Mouse (Mus musculus) kidney, adult 2 months (tissue): ENCODE data around the gene Ocln. TPM values are rescaled to one million over a fixed set of nuclear protein-coding genes. Genes with fewer than 3 reads are reported as not detected.
"Not testable (repeated sequence)": the region's sequence is repeated elsewhere in the genome, so short reads cannot be mapped to it uniquely, and the experiment has no call there.

Experiments
- DNase-seq: peaks from one replicate; pipeline ENCODE4 v3.0.0; 2021
- H3K27ac ChIP-seq: fragments of 200-500 bp; 2 replicates; pipeline ENCODE4 v1.5.1; 2012; ENCODE audit warnings: low read depth, low read length, control low read depth, inconsistent platforms; ENCODE audit not compliant: insufficient read depth
- H3K27me3 ChIP-seq: fragments of 200-500 bp; replicated peaks from 2 replicates; pipeline ENCODE4 v1.6.1; 2012; ENCODE audit warnings: mild to moderate bottlenecking, moderate library complexity, low read length, inconsistent platforms; ENCODE audit not compliant: control insufficient read depth, insufficient read depth
- H3K36me3 ChIP-seq: fragments of 200-500 bp; 2 replicates; pipeline ENCODE4 v1.6.1; 2012; ENCODE audit warnings: mild to moderate bottlenecking, moderate library complexity, low read length, inconsistent platforms; ENCODE audit not compliant: control insufficient read depth, insufficient read depth
- H3K4me1 ChIP-seq: fragments of 200-500 bp; 2 replicates; pipeline ENCODE4 v1.6.1; 2011; ENCODE audit warnings: low read length; ENCODE audit not compliant: control insufficient read depth, insufficient read depth
- H3K4me3 ChIP-seq: fragments of 200-500 bp; 2 replicates; pipeline ENCODE4 v1.5.1; 2011; ENCODE audit warnings: mild to moderate bottlenecking, low read depth, low read length, control low read depth; ENCODE audit not compliant: insufficient read depth
- CTCF ChIP-seq: fragments of 200-500 bp; conservative IDR thresholded peaks from 2 replicates; pipeline ENCODE4 v1.5.1; 2011; ENCODE audit warnings: low read depth, mild to moderate bottlenecking, control low read depth, low read length, moderate library complexity, mixed read lengths; ENCODE audit not compliant: insufficient read depth, insufficient read length
- POLR2A ChIP-seq: fragments of 200-500 bp; IDR thresholded peaks from one replicate; pipeline ENCODE4 v1.6.1; 2011; ENCODE audit warnings: low read depth, low read length, control low read depth
- WGBS: fragments of 180-500 bp; shearing (Covaris S2); methylation state at CpG from one replicate; pipeline ENCODE4 v1.1.7; 2018; 5-methylcytosine and 5-hydroxymethylcytosine counted together
- polyA plus RNA-seq: library from polyadenylated mRNA; depleted of rRNA; stranded (reverse); fragments of >200 nt; gene quantifications from 2 replicates; pipeline ENCODE4 v1.2.3, GENCODE M21; 2012

Gene Ocln
- polyA plus RNA-seq, 1 experiment = 11.0 TPM

DNA sequence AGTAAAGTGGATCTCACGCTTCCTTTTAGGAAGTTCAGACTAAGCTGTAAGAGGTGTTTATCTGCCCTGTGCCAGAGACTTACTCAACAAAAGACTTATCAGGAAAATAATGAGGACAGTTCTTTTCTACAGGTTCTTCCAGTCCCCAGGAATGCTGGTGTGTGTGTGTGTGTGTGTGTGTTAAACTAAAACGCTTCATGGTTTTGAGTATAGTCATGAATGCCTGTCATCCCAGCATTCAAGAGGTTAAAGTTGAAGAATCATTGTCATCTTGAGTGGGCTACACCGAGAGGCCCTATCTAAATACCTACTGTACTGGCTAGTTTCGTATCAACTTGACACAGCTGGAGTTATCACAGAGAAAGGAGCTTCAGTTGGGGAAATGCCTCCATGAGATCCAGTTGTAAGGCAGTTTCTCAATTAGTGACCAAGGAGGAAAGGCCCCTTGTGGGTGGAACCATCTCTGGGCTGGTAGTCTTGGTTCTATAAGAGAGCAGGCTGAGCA lies 40.6 kb downstream of the Ocln start:
- 68% methylated on average over 4 of the region's 4 CpGs for WGBS
- H3K36me3 ChIP-seq = no peaks in the 10 kb centered on the region
- H3K4me3 ChIP-seq = no peak overlapping the region
- no peak for DNase-seq
- TF ChIP-seq CTCF (no peak), POLR2A (no peak)
- no peak overlapping the region for H3K27ac ChIP-seq
- H3K4me1 ChIP-seq = peaks cover 3% of the 10 kb centered on the region; the same call in 1 of the 2 replicates
- no peaks in the 10 kb centered on the region for H3K27me3 ChIP-seq

DNA sequence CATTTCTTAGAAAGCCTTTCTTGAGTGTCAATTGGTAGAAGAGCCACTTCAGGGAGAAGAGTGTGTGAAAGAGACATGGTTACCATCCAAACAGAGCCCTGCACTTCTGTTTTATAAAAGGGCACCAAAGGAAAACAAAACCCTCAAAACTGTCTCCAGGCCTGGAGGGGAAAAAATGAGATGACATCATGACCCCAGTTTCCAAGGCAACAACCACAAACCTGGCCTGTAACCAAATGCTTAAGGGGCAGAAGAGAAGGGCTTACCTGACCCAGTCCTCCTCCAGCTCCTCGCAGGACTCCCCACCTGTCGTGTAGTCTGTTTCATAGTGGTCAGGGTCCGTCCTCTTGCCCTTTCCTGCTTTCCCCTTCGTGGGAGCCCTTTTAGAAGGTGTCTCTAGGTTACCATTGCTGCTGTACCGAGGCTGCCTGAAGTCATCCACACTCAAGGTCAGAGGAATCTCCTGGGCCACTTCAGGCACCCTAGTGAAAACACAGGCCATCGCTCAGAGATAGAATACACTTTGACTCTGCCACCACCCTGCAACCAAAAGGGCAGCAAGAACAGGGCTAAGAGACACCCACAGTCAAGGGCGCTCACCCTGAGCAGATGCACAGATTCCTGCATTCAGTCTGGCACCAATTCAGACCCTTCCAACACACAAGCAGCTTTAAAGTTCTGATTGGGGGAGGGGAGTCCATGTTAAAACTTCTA lies 41.2 kb downstream of the Ocln start:
- peaks cover 3% of the 10 kb centered on the region; the same call in 1 of the 2 replicates for H3K4me1 ChIP-seq
- WGBS = 58% methylated on average over 7 of the region's 7 CpGs
- no peaks in the 10 kb centered on the region for H3K36me3 ChIP-seq
- H3K4me3 ChIP-seq = no peak overlapping the region
- DNase-seq = no peak
- H3K27ac ChIP-seq = no peak overlapping the region; the same call in 1 of the 2 replicates
- H3K27me3 ChIP-seq = no peaks in the 10 kb centered on the region
- TF ChIP-seq POLR2A (no peak), CTCF (no peak)

DNA sequence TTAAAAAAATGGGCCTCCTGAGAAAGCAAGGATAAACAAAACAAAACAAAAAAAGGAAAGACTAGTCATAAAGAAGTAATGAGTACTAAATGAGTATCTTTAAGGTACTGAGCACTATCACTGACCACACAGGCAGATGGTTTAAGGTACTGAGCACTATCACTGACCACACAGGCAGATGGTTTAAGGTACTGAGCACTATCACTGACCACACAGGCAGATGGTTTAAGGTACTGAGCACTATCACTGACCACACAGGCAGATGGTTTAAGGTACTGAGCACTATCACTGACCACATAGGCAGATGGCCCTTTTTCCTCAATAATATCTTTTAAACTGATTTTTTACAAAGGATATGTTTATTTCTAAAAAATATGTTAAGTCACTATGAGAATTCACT lies 52.9 kb downstream of the Ocln start:
- not testable (repeated sequence) for DNase-seq, H3K4me3 ChIP-seq, H3K27ac ChIP-seq, H3K36me3 ChIP-seq, H3K4me1 ChIP-seq, H3K27me3 ChIP-seq

DNA sequence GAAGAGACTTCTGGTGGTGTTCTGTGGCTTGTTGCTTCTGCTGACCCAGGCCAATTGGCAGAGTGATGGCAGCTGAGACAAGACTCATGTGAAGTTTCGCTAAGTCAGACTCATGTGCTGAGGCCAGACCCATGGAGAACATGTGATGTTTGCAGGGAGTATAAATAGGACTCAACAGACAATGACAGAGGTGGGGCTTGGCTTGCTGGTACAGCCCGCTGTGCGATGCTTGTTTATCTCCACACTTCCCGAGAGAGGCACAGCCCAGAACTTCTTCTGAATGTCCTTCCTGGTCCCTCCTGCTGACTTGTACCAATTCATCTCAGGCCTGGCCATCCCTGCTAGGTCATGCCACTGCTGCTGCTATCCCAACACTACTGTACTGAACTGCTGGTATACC lies 57.2 kb downstream of the Ocln start:
- DNase-seq = no peak
- Histone ChIP-seq H3K4me3 (no peak overlapping the region), H3K27ac (no peak overlapping the region), H3K4me1 (peaks cover 2% of the 10 kb centered on the region; the same call in 1 of the 2 replicates), H3K27me3 (no peaks in the 10 kb centered on the region), H3K36me3 (no peaks in the 10 kb centered on the region)
- WGBS = 85% methylated on average over 4 of the region's 4 CpGs
- TF ChIP-seq POLR2A (no peak), CTCF (no peak)

DNA sequence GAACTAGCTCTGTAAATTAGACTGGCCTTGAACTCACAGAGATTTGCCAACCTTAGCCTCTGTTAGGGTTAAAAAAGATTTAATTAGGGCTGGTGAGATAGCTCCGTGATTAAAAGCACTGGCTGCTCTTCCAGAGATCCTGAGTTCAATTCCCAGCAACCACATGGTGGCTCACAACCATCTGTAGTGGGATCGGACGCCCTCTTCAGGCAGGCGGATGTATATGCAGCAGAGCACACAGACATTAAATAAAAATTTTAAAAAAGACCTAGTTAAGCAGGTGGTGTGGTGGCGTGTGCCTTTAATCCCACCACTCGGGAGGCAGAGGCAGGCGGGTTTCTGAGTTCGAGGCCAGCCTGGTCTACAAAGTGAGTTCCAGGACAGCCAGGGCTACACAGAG lies 58.1 kb downstream of the Ocln start:
- 72% methylated on average over 8 of the region's 8 CpGs for WGBS

DNA sequence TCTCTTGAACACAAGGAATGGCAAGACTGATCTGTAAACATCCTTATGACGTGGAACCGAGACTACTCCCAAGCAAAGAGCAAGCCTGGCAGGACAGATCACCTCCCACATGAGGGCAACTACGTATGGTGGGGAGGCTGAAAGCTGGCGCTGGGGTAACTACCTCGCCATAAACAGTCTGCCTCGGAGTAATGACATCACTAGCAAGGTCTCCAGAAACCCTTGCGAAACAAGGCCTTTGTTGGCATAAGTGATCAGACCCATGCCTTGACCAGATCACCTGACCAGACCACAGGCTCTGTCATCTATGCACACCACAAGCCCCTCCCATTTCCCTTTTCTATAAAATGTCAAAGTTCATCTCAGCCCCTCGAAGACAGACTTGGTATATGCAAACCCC lies 59.2 kb downstream of the Ocln start:
- Histone ChIP-seq H3K4me3 (no peak overlapping the region), H3K36me3 (no peaks in the 10 kb centered on the region; the same call in 1 of the 2 replicates), H3K27me3 (no peaks in the 10 kb centered on the region), H3K27ac (no peak overlapping the region), H3K4me1 (peaks cover 2% of the 10 kb centered on the region; the same call in 1 of the 2 replicates)
- no peak for DNase-seq
- WGBS = 59% methylated on average over 8 of the region's 8 CpGs
- TF ChIP-seq POLR2A (no peak), CTCF (no peak)

More for the DNA sequence above, 58.1 kb downstream of the Ocln start:
- DNase-seq, H3K36me3 ChIP-seq, H3K4me1 ChIP-seq, H3K27ac ChIP-seq, H3K4me3 ChIP-seq, H3K27me3 ChIP-seq: not testable (repeated sequence)
- TF ChIP-seq CTCF = 0 out of 2 replicates have a peak, but pooled peaks have one; percentile 27

DNA sequence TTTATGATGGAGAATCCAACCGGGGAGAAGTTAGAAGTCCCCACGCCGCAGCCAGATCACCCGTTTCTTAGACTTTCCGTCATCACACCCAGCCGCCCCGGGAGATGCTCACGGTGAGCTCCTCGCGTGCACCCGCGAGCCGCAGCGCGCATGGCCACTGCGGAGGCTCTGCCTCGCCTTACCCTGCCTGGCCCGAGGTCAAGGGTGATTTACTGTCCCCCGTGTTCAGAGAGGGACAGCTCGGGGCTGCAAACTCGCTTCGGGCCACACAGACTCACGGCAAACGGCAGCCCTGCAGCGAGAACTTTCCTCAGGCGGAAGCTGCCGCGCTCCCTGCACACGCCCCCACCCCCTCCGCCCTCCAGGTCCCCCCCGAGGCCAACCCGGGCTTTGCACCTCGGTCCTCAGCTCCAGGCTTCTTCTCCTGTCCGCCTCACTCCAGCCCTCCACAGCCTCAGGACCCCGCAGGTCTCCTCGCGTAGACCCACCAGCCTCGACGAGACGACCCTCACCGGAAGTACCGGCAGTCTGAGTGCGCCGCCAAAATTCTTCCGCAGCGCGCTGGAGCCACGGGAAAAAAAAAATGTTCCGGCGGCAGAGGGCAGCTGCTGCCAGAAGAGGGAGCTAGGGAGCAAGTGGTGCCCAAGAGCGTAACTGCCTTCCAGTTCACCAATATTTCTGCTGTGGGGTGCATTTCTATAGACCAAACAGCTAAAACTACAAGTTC lies 60.3 kb downstream of the Ocln start, which contains the start of gene Gtf2h2:
TSS of gene Gtf2h2 (minus strand) at position 519 of the 727 bp plus-strand sequence.
- Histone ChIP-seq H3K27ac (peak within 1 kb of the TSS; percentile 62), H3K36me3 (no peaks in the 10 kb centered on the region; the same call in 1 of the 2 replicates), H3K4me1 (peaks cover 2% of the 10 kb centered on the region; the same call in 1 of the 2 replicates), H3K4me3 (peak within 1 kb of the TSS; percentile 99), H3K27me3 (no peaks in the 10 kb centered on the region)
- peak; percentile 87 for DNase-seq
- under 1% methylated on average over 51 of the region's 51 CpGs for WGBS
- TF ChIP-seq CTCF = peak; percentile 90
- TF ChIP-seq POLR2A = no peak
